8 mouse cellular contexts compared by ENCODE assay signal in the genomic region with DNA sequence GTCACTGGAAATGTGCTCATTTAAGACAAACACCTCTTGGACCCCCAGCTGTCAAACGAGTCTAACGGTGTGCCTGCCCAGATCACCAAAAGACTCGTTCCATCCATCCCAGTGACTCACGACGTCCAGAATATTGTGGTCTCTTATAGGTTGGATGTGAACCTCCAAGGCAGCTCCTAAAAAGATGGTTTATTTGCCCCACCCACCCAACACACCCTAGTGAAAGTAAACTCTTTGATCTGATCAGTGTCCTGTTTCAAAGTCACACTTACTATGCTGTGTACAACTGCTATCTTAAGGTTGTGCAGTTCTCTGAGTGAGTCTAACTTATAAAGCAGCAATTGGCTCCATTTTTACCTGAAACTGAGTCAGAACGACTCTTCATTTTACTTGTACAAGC. TPM values are rescaled to one million over a fixed set of nuclear protein-coding genes. Genes with fewer than 3 reads are reported as not detected.
A peak's percentile ranks its signal among the peaks of the same experiment; 100 is the strongest.
DNase-seq lines count a peak whose midpoint lies in the region; ATAC-seq lines count a peak whose summit lies in the region.

No protein-coding gene starts in this region.

- H3K9ac ChIP-seq in lung, embryonic 15.5 days, result peak overlapping the region; percentile 72
- peak overlapping the region; percentile 68 for H3K9ac ChIP-seq in embryonic facial prominence, embryonic 15.5 days
- H3K9ac ChIP-seq in limb, embryonic 13.5 days, result peak overlapping the region; percentile 70
- peak overlapping the region; percentile 74 for H3K9ac ChIP-seq in stomach, embryonic 14.5 days (replicated peaks; ENCODE audit: low read depth, low read length)

- H3K27me3 ChIP-seq in lung, embryonic 15.5 days, result no peaks in the 10 kb centered on the region
- no peaks in the 10 kb centered on the region for H3K27me3 ChIP-seq in embryonic facial prominence, embryonic 15.5 days
- no peaks in the 10 kb centered on the region for H3K27me3 ChIP-seq in limb, embryonic 13.5 days
- H3K27me3 ChIP-seq in stomach, embryonic 14.5 days (ENCODE audit: control insufficient read depth, insufficient read depth, low read length), result no peaks in the 10 kb centered on the region

- peak overlapping the region; percentile 87 for H3K4me2 ChIP-seq in lung, embryonic 15.5 days
- peak overlapping the region; percentile 75 for H3K4me2 ChIP-seq in embryonic facial prominence, embryonic 15.5 days (replicated peaks)
- peak overlapping the region; percentile 72 for H3K4me2 ChIP-seq in limb, embryonic 13.5 days (replicated peaks)
- peak overlapping the region; percentile 77 for H3K4me2 ChIP-seq in stomach, embryonic 14.5 days (replicated peaks; ENCODE audit: low read depth, low read length)

- no peak for ATAC-seq in lung, embryonic 15.5 days (ENCODE audit: borderline replicate concordance, extremely low read depth, low FRiP score, low TSS enrichment)
- ATAC-seq in embryonic facial prominence, embryonic 15.5 days (ENCODE audit: insufficient number of reproducible peaks, low FRiP score, low TSS enrichment, low read depth), result no peak
- 0 out of 2 replicates have a peak, but pooled peaks have one; percentile 6 for ATAC-seq in limb, embryonic 13.5 days (ENCODE audit: low FRiP score, low read depth)
- ATAC-seq in stomach, embryonic 14.5 days (ENCODE audit: insufficient number of reproducible peaks, insufficient read depth, low FRiP score, low read depth), result peak; percentile 3; the same call in 1 of the 2 replicates

- H3K36me3 ChIP-seq in lung, embryonic 15.5 days, result peaks cover 19% of the 10 kb centered on the region
- H3K36me3 ChIP-seq in embryonic facial prominence, embryonic 15.5 days, result peaks cover 22% of the 10 kb centered on the region
- H3K36me3 ChIP-seq in limb, embryonic 13.5 days, result peaks cover 24% of the 10 kb centered on the region
- H3K36me3 ChIP-seq in stomach, embryonic 14.5 days (ENCODE audit: control insufficient read depth, insufficient read depth, low read length), result peaks cover 15% of the 10 kb centered on the region

- H3K4me1 ChIP-seq in lung, embryonic 15.5 days, result peaks cover 9% of the 10 kb centered on the region; the same call in 1 of the 2 replicates
- H3K4me1 ChIP-seq in embryonic facial prominence, embryonic 15.5 days, result peaks cover 14% of the 10 kb centered on the region
- H3K4me1 ChIP-seq in limb, embryonic 13.5 days, result peaks cover 11% of the 10 kb centered on the region
- H3K4me1 ChIP-seq in stomach, embryonic 14.5 days (ENCODE audit: control insufficient read depth, insufficient read depth, low read length), result peaks cover 4% of the 10 kb centered on the region; the same call in 1 of the 2 replicates

- no peaks in the 10 kb centered on the region for H3K9me3 ChIP-seq in lung, embryonic 15.5 days
- no peaks in the 10 kb centered on the region for H3K9me3 ChIP-seq in embryonic facial prominence, embryonic 15.5 days (replicated peaks)
- peaks cover 3% of the 10 kb centered on the region; the same call in 1 of the 2 replicates for H3K9me3 ChIP-seq in limb, embryonic 13.5 days
- no peaks in the 10 kb centered on the region for H3K9me3 ChIP-seq in stomach, embryonic 14.5 days (ENCODE audit: control insufficient read depth, low read depth, low read length)

- intact Hi-C loops in left cerebral cortex, postnatal 25 days (cut with DNase I), result loop anchor here (5.0 kb wide), 1 partner anchor 145 kb away; a partner anchor contains a TSS

- peak overlapping the region; percentile 74 for H3K4me3 ChIP-seq in lung, embryonic 15.5 days
- peak overlapping the region; percentile 69 for H3K4me3 ChIP-seq in embryonic facial prominence, embryonic 15.5 days (replicated peaks)
- H3K4me3 ChIP-seq in limb, embryonic 13.5 days, result peak overlapping the region; percentile 68
- peak overlapping the region; percentile 60 for H3K4me3 ChIP-seq in stomach, embryonic 14.5 days (ENCODE audit: low read depth, low read length)

- 20% methylated on average over 6 of the region's 6 CpGs for WGBS in lung, embryonic 15.5 days
- 23% methylated on average over 6 of the region's 6 CpGs for WGBS in embryonic facial prominence, embryonic 15.5 days
- 16% methylated on average over 6 of the region's 6 CpGs for WGBS in limb, embryonic 13.5 days
- WGBS in stomach, embryonic 14.5 days, result 19% methylated on average over 6 of the region's 6 CpGs

- DNase-seq in lung, postnatal 14 days, result no peak
- no peak for DNase-seq in layer of hippocampus, adult 18-20 months (ENCODE audit: low spot score in 2 of 2)
- DNase-seq in thymus, postnatal 36 days, result no peak
- no peak for DNase-seq in left cerebral cortex, postnatal 25 days (ENCODE audit: low spot score in 2 of 2)

- peak overlapping the region; percentile 78; the same call in 1 of the 2 replicates for H3K27ac ChIP-seq in lung, embryonic 15.5 days
- H3K27ac ChIP-seq in embryonic facial prominence, embryonic 15.5 days (replicated peaks), result peak overlapping the region; percentile 79
- H3K27ac ChIP-seq in limb, embryonic 13.5 days, result no peak overlapping the region; the same call in 1 of the 2 replicates
- peak overlapping the region; percentile 82; the same call in 1 of the 2 replicates for H3K27ac ChIP-seq in stomach, embryonic 14.5 days (ENCODE audit: low read length)

RNA-seq across cellular contexts. Expression of a gene that starts 7.2 kb away (rescaled TPM):
- polyA plus RNA-seq in lung, embryonic 15.5 days (2015; fragmentation: Nextera tagmentation; extraction: Ambion mirVana), result 38.0 and 39.9 TPM in 2 replicates
- 32.7 and 34.9 TPM in 2 replicates for polyA plus RNA-seq in embryonic facial prominence, embryonic 15.5 days (2015; fragmentation: Nextera tagmentation; extraction: Ambion mirVana)
- polyA plus RNA-seq in limb, embryonic 13.5 days (2015; fragmentation: Nextera tagmentation; extraction: Ambion mirVana), result 38.3 and 41.4 TPM in 2 replicates
- 34.7 and 36.7 TPM in 2 replicates for polyA plus RNA-seq in stomach, embryonic 14.5 days (2014; fragmentation: Nextera tagmentation; extraction: Ambion mirVana)
- 10 to 100 TPM; 22.1 to 25.0 TPM for total RNA-seq in layer of hippocampus, adult 18-20 months (2021)
- 10 to 100 TPM; 25.4 to 25.6 TPM for total RNA-seq in left cerebral cortex, postnatal 25 days (2021)

RNA-seq across cellular contexts. Expression of a gene that starts 7.3 kb away (rescaled TPM):
- polyA plus RNA-seq in lung, embryonic 15.5 days (2015; fragmentation: Nextera tagmentation; extraction: Ambion mirVana), result 237 and 240 TPM in 2 replicates
- polyA plus RNA-seq in embryonic facial prominence, embryonic 15.5 days (2015; fragmentation: Nextera tagmentation; extraction: Ambion mirVana), result 271 and 272 TPM in 2 replicates
- polyA plus RNA-seq in limb, embryonic 13.5 days (2015; fragmentation: Nextera tagmentation; extraction: Ambion mirVana), result 239 and 242 TPM in 2 replicates
- 296 and 346 TPM in 2 replicates for polyA plus RNA-seq in stomach, embryonic 14.5 days (2014; fragmentation: Nextera tagmentation; extraction: Ambion mirVana)
- total RNA-seq in layer of hippocampus, adult 18-20 months (2021), result 100 to 1,000 TPM; 245 to 254 TPM
- 100 to 1,000 TPM; 265 to 268 TPM for total RNA-seq in left cerebral cortex, postnatal 25 days (2021)

RNA-seq across cellular contexts. Expression of a gene that starts 51.9 kb away (rescaled TPM):
- polyA plus RNA-seq in lung, embryonic 15.5 days (2015; fragmentation: Nextera tagmentation; extraction: Ambion mirVana), result 41.6 and 42.4 TPM in 2 replicates
- 26.6 and 28.2 TPM in 2 replicates for polyA plus RNA-seq in embryonic facial prominence, embryonic 15.5 days (2015; fragmentation: Nextera tagmentation; extraction: Ambion mirVana)
- 30.4 and 37.7 TPM in 2 replicates for polyA plus RNA-seq in limb, embryonic 13.5 days (2015; fragmentation: Nextera tagmentation; extraction: Ambion mirVana)
- 44.4 and 45.1 TPM in 2 replicates for polyA plus RNA-seq in stomach, embryonic 14.5 days (2014; fragmentation: Nextera tagmentation; extraction: Ambion mirVana)
- total RNA-seq in layer of hippocampus, adult 18-20 months (2021), result 10 to 100 TPM; 10.3 to 15.0 TPM
- 10 to 100 TPM; 14.7 to 20.0 TPM for total RNA-seq in left cerebral cortex, postnatal 25 days (2021)

Comparison
In these comparisons a context has a peak if more than half of its experiments do, and no peak if none do; other contexts are left out.
1. ATAC-seq: peak in limb, embryonic 13.5 days (single experiment) and stomach, embryonic 14.5 days (single experiment); none in lung, embryonic 15.5 days (single experiment) and embryonic facial prominence, embryonic 15.5 days (single experiment).
2. Peak in every context shown above with its lines, with median percentiles within 50 percentile points of each other: H3K4me2 ChIP-seq, H3K4me3 ChIP-seq and H3K9ac ChIP-seq.